Mouse (Mus musculus) neural tube, embryonic 13.5 days (tissue): Measurements from ENCODE around the gene N4bp3. TPM values are rescaled to one million over a fixed set of nuclear protein-coding genes. Genes with fewer than 3 reads are reported as not detected.
A peak's percentile ranks its signal among the peaks of the same experiment; 100 is the strongest.
"Not testable (repeated sequence)": the region's sequence is repeated elsewhere in the genome, so short reads cannot be mapped to it uniquely, and the experiment has no call there.

Experiments used
- ATAC-seq: fragments of 200-750 bp; cut with Nextera tagmentation; 2 replicates; pipeline ENCODE4 v1.8.0; 2017; ENCODE audit warnings: low read depth, mild to moderate bottlenecking, moderate TSS enrichment, moderate library complexity
- H3K27ac ChIP-seq: fragments of 300-500 bp; sonication (generic); replicated peaks from 2 replicates; pipeline ENCODE4 v1.5.1; 2015; ENCODE audit warnings: moderate library complexity, mild to moderate bottlenecking, inconsistent platforms
- H3K27me3 ChIP-seq: fragments of 300-500 bp; sonication (generic); 2 replicates; pipeline ENCODE4 v1.6.1; 2015; ENCODE audit warnings: mild to moderate bottlenecking, inconsistent platforms
- H3K36me3 ChIP-seq: fragments of 300-500 bp; sonication (generic); 2 replicates; pipeline ENCODE4 v1.6.1; 2015; ENCODE audit warnings: mild to moderate bottlenecking, inconsistent platforms
- H3K4me1 ChIP-seq: fragments of 300-500 bp; sonication (generic); replicated peaks from 2 replicates; pipeline ENCODE4 v1.6.1; 2015; ENCODE audit warnings: inconsistent platforms
- H3K4me2 ChIP-seq: fragments of 300-500 bp; sonication (generic); 2 replicates; pipeline ENCODE4 v1.6.1; 2015; ENCODE audit warnings: inconsistent platforms, mild to moderate bottlenecking, moderate library complexity
- H3K4me3 ChIP-seq: fragments of 300-500 bp; sonication (generic); 2 replicates; pipeline ENCODE4 v1.5.1; 2015; ENCODE audit warnings: mild to moderate bottlenecking, inconsistent platforms
- H3K9ac ChIP-seq: fragments of 300-500 bp; sonication (generic); 2 replicates; pipeline ENCODE4 v1.6.1; 2015; ENCODE audit warnings: moderate library complexity, mild to moderate bottlenecking, inconsistent platforms
- H3K9me3 ChIP-seq: fragments of 300-500 bp; sonication (generic); 2 replicates; pipeline ENCODE4 v1.6.1; 2016; ENCODE audit warnings: inconsistent platforms
- WGBS: fragments of 180-500 bp; shearing (Covaris S2); methylation state at CpG from one replicate; pipeline ENCODE4 v1.1.7; 2015; 5-methylcytosine and 5-hydroxymethylcytosine counted together
- polyA plus RNA-seq: library from polyadenylated mRNA; unstranded; fragments of >200 nt; fragmentation: Nextera tagmentation; extraction: Ambion mirVana; gene quantifications from 2 replicates; pipeline ENCODE4 v1.2.1, GENCODE M21; 2015

The N4bp3 gene
- polyA plus RNA-seq: 14.1 and 15.2 TPM in 2 replicates

DNA sequence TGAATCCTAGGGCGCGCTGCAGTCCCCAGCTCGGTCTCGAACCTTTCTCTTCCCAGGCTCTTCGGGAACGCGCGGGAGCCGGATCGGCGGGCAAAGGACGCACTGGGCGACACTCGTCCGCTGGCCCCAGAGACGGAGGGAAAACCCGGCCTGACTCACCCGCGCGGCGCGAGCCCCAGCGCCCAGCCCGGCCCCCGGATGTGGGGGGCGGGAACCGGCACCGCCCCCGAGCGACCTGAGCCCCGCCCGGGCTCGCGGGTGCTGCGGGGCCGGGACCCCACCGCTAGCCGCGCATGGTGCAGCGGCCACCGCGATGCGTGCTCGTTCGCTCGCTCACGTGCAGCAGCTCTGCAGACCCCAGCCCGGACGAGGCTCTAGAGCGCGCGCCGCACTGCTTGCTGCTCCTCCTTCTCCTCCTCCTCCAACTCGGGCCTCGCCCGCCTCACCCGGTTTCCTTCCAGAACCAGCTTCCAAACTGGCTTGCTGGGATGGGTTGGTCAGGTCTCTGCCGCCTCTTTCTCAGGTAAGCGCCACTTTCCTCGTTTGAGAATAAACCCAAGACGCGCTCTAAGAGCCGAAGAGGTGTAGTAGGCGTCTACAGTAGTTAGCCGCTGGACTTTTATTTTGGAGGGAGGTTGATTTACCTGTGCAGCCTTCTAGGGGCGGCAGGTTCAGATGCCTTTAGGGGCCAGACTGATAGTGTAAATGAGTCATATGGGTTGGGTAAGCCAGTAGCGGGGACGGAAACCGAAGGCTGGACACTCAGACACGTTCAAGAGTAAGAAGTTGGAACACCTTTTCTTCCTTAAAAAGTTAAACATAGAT lies at the start of gene N4bp3, which contains the start of gene D930048N14Rik:
Gene N4bp3 (minus strand): TSS at position 152 of the 825 bp plus-strand sequence.
Gene D930048N14Rik (plus strand): TSS at position 264 of the 825 bp plus-strand sequence.
- no peaks in the 10 kb centered on the region for H3K36me3 ChIP-seq
- peaks cover 40% of the 10 kb centered on the region for H3K4me1 ChIP-seq
- ATAC-seq: peak; percentile 44
- 0 out of 2 replicates have a peak within 1 kb of the TSS, but pooled peaks have one; percentile 38 for H3K27ac ChIP-seq
- H3K9ac ChIP-seq: peak within 1 kb of the TSS; percentile 80
- H3K9me3 ChIP-seq: no peaks in the 10 kb centered on the region
- H3K4me3 ChIP-seq: peak within 1 kb of the TSS; percentile 61
- H3K4me2 ChIP-seq: peak within 1 kb of the TSS; percentile 93
- H3K27me3 ChIP-seq: peaks cover 20% of the 10 kb centered on the region
- WGBS: 1% methylated on average over 70 of the region's 70 CpGs

GRCm38 (mm10) chr11:51694984-51695383 lies 44.3 kb upstream of the N4bp3 start:
- no peak overlapping the region for H3K9ac ChIP-seq
- H3K36me3 ChIP-seq: peaks cover 50% of the 10 kb centered on the region
- no peak overlapping the region for H3K4me3 ChIP-seq
- H3K27me3 ChIP-seq: no peaks in the 10 kb centered on the region
- no peaks in the 10 kb centered on the region for H3K4me1 ChIP-seq
- no peak for ATAC-seq
- no peak overlapping the region for H3K27ac ChIP-seq
- no peaks in the 10 kb centered on the region for H3K9me3 ChIP-seq
- 93% methylated on average over 3 of the region's 3 CpGs for WGBS
- H3K4me2 ChIP-seq: no peak overlapping the region

DNA sequence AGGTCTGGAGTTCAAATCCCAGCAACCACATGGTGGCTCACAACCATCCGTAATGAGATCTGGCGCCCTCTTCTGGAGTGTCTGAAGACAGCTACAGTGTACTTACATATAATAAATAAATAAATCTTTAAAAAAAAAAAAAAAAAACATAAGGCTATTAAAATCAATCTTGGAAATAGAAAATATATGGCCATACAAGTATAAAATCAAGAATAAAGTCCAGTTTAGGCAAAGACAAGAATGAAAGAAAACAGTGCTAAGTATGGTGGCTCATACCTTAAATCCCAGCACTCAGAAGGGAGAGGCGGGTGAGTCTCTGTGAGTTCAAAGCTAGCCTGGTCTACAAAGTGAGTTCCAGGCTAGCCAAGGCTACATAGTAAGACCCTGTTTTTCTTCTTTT lies 40.0 kb upstream of the N4bp3 start:
- H3K4me1 ChIP-seq: peaks cover 15% of the 10 kb centered on the region
- not testable (repeated sequence) for H3K27ac ChIP-seq, H3K4me3 ChIP-seq, ATAC-seq, H3K9ac ChIP-seq, H3K9me3 ChIP-seq, H3K4me2 ChIP-seq, H3K27me3 ChIP-seq
- WGBS: 77% methylated on average over 2 of the region's 3 CpGs
- H3K36me3 ChIP-seq: peaks cover 19% of the 10 kb centered on the region

GRCm38 (mm10) chr11:51689343-51689742 lies 38.7 kb upstream of the N4bp3 start:
- 22% methylated on average over 6 of the region's 6 CpGs for WGBS
- H3K4me2 ChIP-seq: peak overlapping the region; percentile 81
- H3K9me3 ChIP-seq: no peaks in the 10 kb centered on the region
- peak overlapping the region; percentile 99 for H3K27ac ChIP-seq
- peak overlapping the region; percentile 77 for H3K9ac ChIP-seq
- ATAC-seq: no peak
- peaks cover 23% of the 10 kb centered on the region for H3K36me3 ChIP-seq
- H3K4me3 ChIP-seq: peak overlapping the region; percentile 71
- H3K27me3 ChIP-seq: no peaks in the 10 kb centered on the region
- H3K4me1 ChIP-seq: peaks cover 15% of the 10 kb centered on the region

DNA sequence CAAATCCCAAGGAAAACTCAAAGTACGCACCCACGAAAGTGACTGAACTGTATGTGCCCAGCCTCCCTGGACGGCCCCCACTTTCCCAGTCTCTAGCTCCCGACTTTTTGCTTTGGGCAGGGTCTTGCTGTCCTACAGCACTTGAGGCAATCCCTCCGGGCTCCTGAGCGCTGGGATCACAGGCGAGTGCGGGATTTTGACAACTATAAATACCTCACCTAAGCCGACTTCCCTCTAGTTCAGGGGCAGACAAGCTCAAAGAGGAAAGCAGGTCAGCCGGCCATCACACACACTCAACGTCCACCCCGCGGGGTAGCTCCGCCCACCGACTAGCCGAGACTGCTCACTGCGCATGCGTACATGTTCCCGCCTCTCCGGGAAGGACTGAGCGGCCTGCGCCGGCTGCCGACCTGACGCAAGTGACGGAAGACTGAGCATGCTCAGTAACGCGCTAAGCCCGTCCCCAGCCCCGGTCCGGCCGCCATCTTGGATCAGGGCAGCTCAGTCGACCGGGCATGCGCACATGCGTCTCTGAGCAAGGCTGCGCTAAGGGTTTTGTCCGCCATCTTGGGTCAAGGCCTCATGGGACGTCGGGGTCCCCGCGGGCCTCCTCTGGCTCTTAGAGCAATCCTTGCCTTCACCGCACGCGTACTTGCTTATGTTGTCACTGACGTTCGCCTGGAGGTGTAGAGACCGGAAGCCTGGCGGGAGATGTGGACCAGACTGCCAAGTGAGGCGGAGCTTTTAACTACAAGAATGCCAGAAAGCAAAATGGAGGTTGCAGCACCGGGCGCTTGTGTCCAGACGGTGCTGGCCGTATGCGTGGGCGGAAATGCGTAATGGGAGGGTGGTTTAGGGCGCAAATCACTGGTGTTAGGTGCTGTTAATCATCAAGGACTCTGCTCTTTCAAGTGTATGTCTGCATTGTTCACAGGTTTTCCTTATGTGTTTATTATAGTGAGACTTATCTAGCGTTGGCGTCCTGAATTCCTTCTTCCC lies 38.0 kb upstream of the N4bp3 start, which contains the start of gene 0610009B22Rik:
Gene 0610009B22Rik (minus strand): TSS at position 545 of the 999 bp plus-strand sequence.
- Histone ChIP-seq H3K9me3 (no peaks in the 10 kb centered on the region), H3K4me3 (peak within 1 kb of the TSS; percentile 71), H3K9ac (peak within 1 kb of the TSS; percentile 85), H3K4me1 (peaks cover 15% of the 10 kb centered on the region), H3K36me3 (peaks cover 23% of the 10 kb centered on the region), H3K4me2 (peak within 1 kb of the TSS; percentile 81), H3K27me3 (no peaks in the 10 kb centered on the region), H3K27ac (peak within 1 kb of the TSS; percentile 99)
- WGBS: under 1% methylated on average over 60 of the region's 60 CpGs
- peak; percentile 99 for ATAC-seq

- no peaks in the 10 kb centered on the region for H3K4me1 ChIP-seq
- no peak overlapping the region for H3K27ac ChIP-seq
- no peak overlapping the region for H3K9ac ChIP-seq
- H3K36me3 ChIP-seq: peaks cover 13% of the 10 kb centered on the region; the same call in 1 of the 2 replicates
- H3K4me2 ChIP-seq: no peak overlapping the region
- no peaks in the 10 kb centered on the region for H3K27me3 ChIP-seq
- WGBS: 47% methylated on average over 8 of the region's 8 CpGs
- no peaks in the 10 kb centered on the region for H3K9me3 ChIP-seq
- no peak overlapping the region for H3K4me3 ChIP-seq
- ATAC-seq: no peak
Measured at GRCm38 (mm10) chr11:51681976-51682374, 31.3 kb upstream of the N4bp3 start.

DNA sequence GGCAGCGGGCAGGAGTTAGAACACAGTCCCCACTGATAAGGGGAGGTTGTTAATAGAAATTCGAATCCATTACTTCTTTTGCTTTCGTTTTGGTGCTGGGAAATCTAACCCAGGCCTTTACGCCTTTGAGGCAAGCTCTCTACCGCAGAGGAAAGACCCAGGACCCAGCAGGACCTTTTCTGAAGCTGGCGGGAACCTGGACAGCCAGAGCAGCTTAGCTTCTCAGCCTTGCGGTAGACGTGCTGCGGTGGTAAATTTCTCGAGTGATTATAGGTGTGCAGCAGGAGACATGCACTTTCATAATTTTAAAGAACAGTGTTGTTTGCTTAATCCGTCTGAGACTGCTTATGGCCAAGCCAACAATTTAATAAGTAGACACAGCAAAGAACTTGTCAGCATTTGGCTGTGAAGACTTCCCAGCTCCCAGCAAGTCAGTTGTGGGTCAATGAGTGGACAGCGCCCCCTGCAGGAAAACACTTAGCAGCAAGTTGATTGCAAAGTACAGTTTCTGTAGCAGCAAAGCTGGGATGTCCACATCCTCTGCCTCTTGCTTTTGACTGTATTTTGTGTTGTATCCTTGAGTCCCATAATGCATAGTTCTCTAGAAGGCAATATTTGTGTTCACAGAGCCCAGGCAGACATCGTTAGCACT lies 30.8 kb upstream of the N4bp3 start:
- H3K9me3 ChIP-seq: no peaks in the 10 kb centered on the region
- H3K4me1 ChIP-seq: no peaks in the 10 kb centered on the region
- H3K4me2 ChIP-seq: no peak overlapping the region
- H3K36me3 ChIP-seq: peaks cover 13% of the 10 kb centered on the region; the same call in 1 of the 2 replicates
- WGBS: 39% methylated on average over 13 of the region's 13 CpGs
- no peak overlapping the region for H3K4me3 ChIP-seq
- no peak; the same call in 1 of the 2 replicates for ATAC-seq
- H3K27ac ChIP-seq: no peak overlapping the region
- no peaks in the 10 kb centered on the region for H3K27me3 ChIP-seq
- no peak overlapping the region for H3K9ac ChIP-seq

- Histone ChIP-seq H3K27ac (no peak overlapping the region), H3K9ac (no peak overlapping the region), H3K4me3 (no peak overlapping the region), H3K27me3 (no peaks in the 10 kb centered on the region), H3K4me2 (no peak overlapping the region), H3K36me3 (peaks cover under 1% of the 10 kb centered on the region; the same call in 1 of the 2 replicates), H3K4me1 (no peaks in the 10 kb centered on the region), H3K9me3 (no peaks in the 10 kb centered on the region)
- 73% methylated on average over 3 of the region's 3 CpGs for WGBS
- no peak for ATAC-seq
Measured at GRCm38 (mm10) chr11:51679466-51679865, 28.8 kb upstream of the N4bp3 start.

- Histone ChIP-seq H3K4me3 (no peak overlapping the region), H3K9me3 (no peaks in the 10 kb centered on the region), H3K4me1 (no peaks in the 10 kb centered on the region), H3K36me3 (no peaks in the 10 kb centered on the region), H3K4me2 (no peak overlapping the region), H3K27me3 (no peaks in the 10 kb centered on the region), H3K9ac (no peak overlapping the region), H3K27ac (no peak overlapping the region)
- 65% methylated on average over 6 of the region's 6 CpGs for WGBS
- ATAC-seq: no peak
Measured at GRCm38 (mm10) chr11:51677737-51678418, 27.2 kb upstream of the N4bp3 start.

DNA sequence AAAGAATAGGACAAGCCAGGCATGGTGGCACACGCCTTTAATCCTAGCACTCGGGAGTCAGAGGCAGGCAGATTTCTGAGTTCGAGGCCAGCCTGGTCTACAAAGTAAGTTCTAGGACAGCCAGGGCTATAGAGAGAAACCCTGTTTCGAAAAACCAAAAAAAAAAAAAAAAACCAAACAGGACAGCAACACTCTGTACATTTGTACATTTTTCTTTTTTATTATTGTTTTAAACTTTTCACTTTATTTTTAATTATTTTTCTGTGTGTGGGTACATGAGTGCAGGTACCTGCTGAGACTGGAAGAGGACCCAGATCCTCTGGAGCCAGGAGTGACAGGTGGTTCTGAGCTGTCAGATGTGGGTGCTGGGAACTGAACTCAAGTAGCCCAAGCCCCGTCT lies 24.7 kb upstream of the N4bp3 start:
- Histone ChIP-seq H3K4me2 (no peak overlapping the region), H3K9me3 (no peaks in the 10 kb centered on the region), H3K27me3 (no peaks in the 10 kb centered on the region), H3K9ac (no peak overlapping the region), H3K4me3 (no peak overlapping the region), H3K27ac (no peak overlapping the region), H3K4me1 (no peaks in the 10 kb centered on the region), H3K36me3 (no peaks in the 10 kb centered on the region)
- no peak for ATAC-seq
- 75% methylated on average over 5 of the region's 5 CpGs for WGBS

DNA sequence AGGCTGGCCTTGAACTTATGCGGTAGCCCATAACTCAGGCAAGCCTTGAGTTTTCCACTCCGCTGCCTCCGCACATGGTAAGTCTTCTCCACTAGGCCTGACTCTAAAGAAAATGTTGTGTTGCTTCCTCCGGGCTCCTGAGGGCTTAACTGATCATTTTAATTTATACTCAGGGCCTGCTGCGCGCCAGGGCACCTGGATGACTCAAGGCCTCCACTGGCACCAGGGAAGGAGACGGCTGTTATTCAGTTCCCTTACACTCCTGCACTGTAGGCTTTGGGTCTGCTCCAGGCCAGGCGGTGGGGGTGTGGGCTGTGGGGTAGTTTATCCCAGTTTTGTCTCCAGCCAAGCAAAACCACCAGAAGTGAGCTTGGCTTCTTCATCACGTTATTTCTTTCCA lies 22.6 kb upstream of the N4bp3 start:
- no peaks in the 10 kb centered on the region for H3K36me3 ChIP-seq
- H3K27me3 ChIP-seq: no peaks in the 10 kb centered on the region
- no peak overlapping the region for H3K27ac ChIP-seq
- no peaks in the 10 kb centered on the region for H3K4me1 ChIP-seq
- H3K4me3 ChIP-seq: no peak overlapping the region
- no peak for ATAC-seq
- no peak overlapping the region for H3K9ac ChIP-seq
- no peak overlapping the region for H3K4me2 ChIP-seq
- WGBS: 81% methylated on average over 9 of the region's 9 CpGs
- H3K9me3 ChIP-seq: no peaks in the 10 kb centered on the region
